13 mouse cellular contexts compared by ENCODE assay signal in genomic region chr7:16948923-16949458, GRCm38 (mm10). TPM values are rescaled to one million over a fixed set of nuclear protein-coding genes. Genes with fewer than 3 reads are reported as not detected.
DNase-seq lines count a peak whose midpoint lies in the region; ATAC-seq and TF ChIP-seq lines count a peak whose summit lies in the region.
"Had no signal": no experiment of that assay in that cellular context is flagged by ENCODE, and none has a peak within 500 bp of the region (broad histone marks: within the 10 kb centered on the region; RNA-seq: fewer than 3 reads in every experiment).

No protein-coding gene starts in this region.

- no peaks in the 10 kb centered on the region for H3K27me3 ChIP-seq in cerebellum, adult 2 months (ENCODE audit: control insufficient read depth, insufficient read depth, low read length)
- H3K27me3 ChIP-seq in midbrain, embryonic 13.5 days: peaks cover 45% of the 10 kb centered on the region
- peaks cover 75% of the 10 kb centered on the region for H3K27me3 ChIP-seq in midbrain, embryonic 10.5 days (ENCODE audit: low read depth, poor library complexity, severe bottlenecking)
- no peaks in the 10 kb centered on the region for H3K27me3 ChIP-seq in hindbrain, embryonic 15.5 days
- H3K27me3 ChIP-seq in neural tube, embryonic 15.5 days (replicated peaks): no peaks in the 10 kb centered on the region
- no peaks in the 10 kb centered on the region for H3K27me3 ChIP-seq in heart, adult 2 months (ENCODE audit: control insufficient read depth, insufficient read depth, low read length)

- no peak overlapping the region for H3K4me3 ChIP-seq in cerebellum, adult 2 months (replicated peaks; ENCODE audit: insufficient read depth, low read depth, low read length)
- peak overlapping the region; percentile 80 for H3K4me3 ChIP-seq in midbrain, embryonic 13.5 days (replicated peaks)
- H3K4me3 ChIP-seq in midbrain, embryonic 10.5 days: no peak overlapping the region
- peak overlapping the region; percentile 76 for H3K4me3 ChIP-seq in hindbrain, embryonic 15.5 days
- peak overlapping the region; percentile 68 for H3K4me3 ChIP-seq in neural tube, embryonic 15.5 days (replicated peaks)
- no peak overlapping the region for H3K4me3 ChIP-seq in heart, adult 2 months

- H3K9me3 ChIP-seq in midbrain, embryonic 13.5 days: no peaks in the 10 kb centered on the region
- H3K9me3 ChIP-seq in midbrain, embryonic 10.5 days (replicated peaks): no peaks in the 10 kb centered on the region
- H3K9me3 ChIP-seq in hindbrain, embryonic 15.5 days: no peaks in the 10 kb centered on the region
- H3K9me3 ChIP-seq in neural tube, embryonic 15.5 days (replicated peaks): no peaks in the 10 kb centered on the region

- DNase-seq in cerebellum, adult 2 months: peak in 1 of 2 experiments; percentile 45
- no peak for DNase-seq in cerebellum, adult 8-10 months
- no peak for DNase-seq in midbrain, embryonic 10.5 days (ENCODE audit: low spot score)
- no peak for DNase-seq in heart, adult 2 months
- DNase-seq in heart, postnatal 25 days (ENCODE audit: low spot score): no peak
- DNase-seq: heart, postnatal 4 days; thymus, adult 18-20 months had no signal

- TF ChIP-seq EP300 in heart, adult 2 months (IDR thresholded peaks at IDR 0.05; ENCODE audit: insufficient read depth, low read depth, low read length): no peak

- no peaks in the 10 kb centered on the region for H3K79me2 ChIP-seq in heart, adult 2 months (replicated peaks; ENCODE audit: control insufficient read depth, insufficient read depth, low read length)

- H3K4me2 ChIP-seq in midbrain, embryonic 13.5 days (replicated peaks): peak overlapping the region; percentile 95
- H3K4me2 ChIP-seq in hindbrain, embryonic 15.5 days: peak overlapping the region; percentile 90
- peak overlapping the region; percentile 93 for H3K4me2 ChIP-seq in neural tube, embryonic 15.5 days

- H3K4me1 ChIP-seq in cerebellum, adult 2 months (ENCODE audit: control insufficient read depth, insufficient read depth, low read length): peaks cover 23% of the 10 kb centered on the region; the same call in 1 of the 2 replicates
- H3K4me1 ChIP-seq in midbrain, embryonic 13.5 days (replicated peaks): peaks cover 78% of the 10 kb centered on the region
- H3K4me1 ChIP-seq in midbrain, embryonic 10.5 days: peaks cover 64% of the 10 kb centered on the region
- H3K4me1 ChIP-seq in hindbrain, embryonic 15.5 days (replicated peaks): peaks cover 74% of the 10 kb centered on the region
- peaks cover 74% of the 10 kb centered on the region for H3K4me1 ChIP-seq in neural tube, embryonic 15.5 days
- H3K4me1 ChIP-seq in heart, adult 2 months (ENCODE audit: control insufficient read depth, insufficient read depth, low read length): peaks cover 3% of the 10 kb centered on the region; the same call in 1 of the 2 replicates

- no peak for ATAC-seq in midbrain, embryonic 13.5 days
- ATAC-seq in hindbrain, embryonic 15.5 days (ENCODE audit: low FRiP score, low read depth): no peak
- no peak for ATAC-seq in neural tube, embryonic 15.5 days (ENCODE audit: low FRiP score)

- WGBS in cerebellum, adult 2 months: 56% methylated on average over 8 of the region's 8 CpGs
- WGBS in midbrain, embryonic 13.5 days: 53% methylated on average over 8 of the region's 8 CpGs
- WGBS in midbrain, embryonic 10.5 days: 49% methylated on average over 8 of the region's 8 CpGs
- whole genome bisulfite sequencing in hindbrain, embryonic 15.5 days: 49% methylated on average over 8 of the region's 8 CpGs
- WGBS in neural tube, embryonic 15.5 days: 56% methylated on average over 8 of the region's 8 CpGs
- WGBS in heart, adult 2 months: 90% methylated on average over 8 of the region's 8 CpGs

- no peak for TF ChIP-seq POLR2A in cerebellum, adult 2 months (IDR thresholded peaks at IDR 0.05; ENCODE audit: borderline replicate concordance, insufficient read depth, low read length)
- no peak for TF ChIP-seq POLR2A in heart, adult 2 months (IDR thresholded peaks at IDR 0.05; ENCODE audit: insufficient read depth, low read depth, low read length)

- peak overlapping the region; percentile 98 for H3K9ac ChIP-seq in midbrain, embryonic 13.5 days (replicated peaks)
- no peak overlapping the region for H3K9ac ChIP-seq in hindbrain, embryonic 15.5 days
- peak overlapping the region; percentile 90; the same call in 1 of the 2 replicates for H3K9ac ChIP-seq in neural tube, embryonic 15.5 days (replicated peaks)
- no peak overlapping the region for H3K9ac ChIP-seq in heart, adult 2 months (ENCODE audit: low read depth, low read length)

- TF ChIP-seq CTCF in cerebellum, adult 2 months (IDR thresholded peaks at IDR 0.05; ENCODE audit: borderline replicate concordance, insufficient read depth, low read depth, low read length): no peak
- no peak for TF ChIP-seq CTCF in heart, adult 2 months (IDR thresholded peaks at IDR 0.05)

- intact Hi-C loops in heart, adult 2 months (cut with DNase I): no loop called here
- intact Hi-C loops in heart, postnatal 25 days (cut with DNase I): loop anchor here (5.0 kb wide), 2 partner anchors 103 to 118 kb away; no protein-coding TSS in a partner anchor

- 0 out of 2 replicates have a peak, but pooled peaks cover 2% of the 10 kb centered on the region for H3K36me3 ChIP-seq in midbrain, embryonic 13.5 days
- H3K36me3 ChIP-seq in midbrain, embryonic 10.5 days: no peaks in the 10 kb centered on the region
- no peaks in the 10 kb centered on the region for H3K36me3 ChIP-seq in hindbrain, embryonic 15.5 days
- H3K36me3 ChIP-seq in neural tube, embryonic 15.5 days: no peaks in the 10 kb centered on the region; the same call in 1 of the 2 replicates
- no peaks in the 10 kb centered on the region for H3K36me3 ChIP-seq in heart, adult 2 months (ENCODE audit: control insufficient read depth, insufficient read depth, low read length)

- peak overlapping the region; percentile 17; the same call in 1 of the 2 replicates for H3K27ac ChIP-seq in cerebellum, adult 2 months (ENCODE audit: insufficient read depth, low read length)
- peak overlapping the region; percentile 80 for H3K27ac ChIP-seq in midbrain, embryonic 13.5 days
- no peak overlapping the region for H3K27ac ChIP-seq in midbrain, embryonic 10.5 days (replicated peaks)
- H3K27ac ChIP-seq in hindbrain, embryonic 15.5 days (replicated peaks): peak overlapping the region; percentile 95
- H3K27ac ChIP-seq in neural tube, embryonic 15.5 days (replicated peaks): peak overlapping the region; percentile 81
- no peak overlapping the region for H3K27ac ChIP-seq in heart, adult 2 months
- H3K27ac ChIP-seq: macrophage had no signal

RNA-seq across cellular contexts. Expression of gene Pnmal2, which starts 4.5 kb away (rescaled TPM):
- polyA plus RNA-seq in cerebellum, adult 2 months (2012; rRNA removed): 135 and 136 TPM in 2 replicates
- polyA plus RNA-seq in midbrain, embryonic 13.5 days (2015; fragmentation: Nextera tagmentation; extraction: Ambion mirVana): 119 and 120 TPM in 2 replicates
- polyA plus RNA-seq in midbrain, embryonic 10.5 days (2016; fragmentation: Nextera tagmentation; extraction: Ambion mirVana): 4.1 and 11.7 TPM in 2 replicates
- 142 and 150 TPM in 2 replicates for polyA plus RNA-seq in hindbrain, embryonic 15.5 days (2015; fragmentation: Nextera tagmentation; extraction: Ambion mirVana)
- polyA plus RNA-seq in neural tube, embryonic 15.5 days (2015; fragmentation: Nextera tagmentation; extraction: Ambion mirVana): 117 and 137 TPM in 2 replicates
- 1 to 10 TPM; 3.8 to 4.1 TPM for total RNA-seq in heart, adult 2 months (2021)
- 3.5 and 4.4 TPM in 2 replicates for polyA plus RNA-seq in heart, adult 2 months (2012; rRNA removed)
- total RNA-seq in heart, postnatal 25 days (2021): 1 to 10 TPM; 3.7 to 4.1 TPM
- polyA plus RNA-seq: macrophage had no signal

RNA-seq across cellular contexts. Expression of gene Pnmal1, which starts 10.5 kb away (rescaled TPM):
- polyA plus RNA-seq in cerebellum, adult 2 months (2012; rRNA removed): 27.4 and 29.9 TPM in 2 replicates
- polyA plus RNA-seq in midbrain, embryonic 13.5 days (2015; fragmentation: Nextera tagmentation; extraction: Ambion mirVana): 54.7 and 60.8 TPM in 2 replicates
- 9.8 and 17.4 TPM in 2 replicates for polyA plus RNA-seq in midbrain, embryonic 10.5 days (2016; fragmentation: Nextera tagmentation; extraction: Ambion mirVana)
- 52.6 and 57.5 TPM in 2 replicates for polyA plus RNA-seq in hindbrain, embryonic 15.5 days (2015; fragmentation: Nextera tagmentation; extraction: Ambion mirVana)
- 43.3 and 52.0 TPM in 2 replicates for polyA plus RNA-seq in neural tube, embryonic 15.5 days (2015; fragmentation: Nextera tagmentation; extraction: Ambion mirVana)
- total RNA-seq in heart, adult 2 months (2021): under 1 TPM in 1 of 2 experiments, not detected in 1; 0.11 TPM
- polyA plus RNA-seq in heart, adult 2 months (2012; rRNA removed): 0.06 TPM in 2 replicates
- not detected for total RNA-seq in heart, postnatal 25 days (2021)
- total RNA-seq: gastrocnemius, adult 18-20 months; heart, adult 8-10 months; heart, postnatal 4 days had no signal
- polyA plus RNA-seq: macrophage had no signal

RNA-seq across cellular contexts. Expression of gene Calm3, which starts 25.1 kb away (rescaled TPM):
- 1,355 and 1,504 TPM in 2 replicates for polyA plus RNA-seq in cerebellum, adult 2 months (2012; rRNA removed)
- polyA plus RNA-seq in midbrain, embryonic 13.5 days (2015; fragmentation: Nextera tagmentation; extraction: Ambion mirVana): 297 and 325 TPM in 2 replicates
- 174 and 180 TPM in 2 replicates for polyA plus RNA-seq in midbrain, embryonic 10.5 days (2016; fragmentation: Nextera tagmentation; extraction: Ambion mirVana)
- polyA plus RNA-seq in hindbrain, embryonic 15.5 days (2015; fragmentation: Nextera tagmentation; extraction: Ambion mirVana): 382 and 391 TPM in 2 replicates
- 336 and 404 TPM in 2 replicates for polyA plus RNA-seq in neural tube, embryonic 15.5 days (2015; fragmentation: Nextera tagmentation; extraction: Ambion mirVana)
- total RNA-seq in heart, adult 2 months (2021): 100 to 1,000 TPM; 168 to 175 TPM
- 163 and 206 TPM in 2 replicates for polyA plus RNA-seq in heart, adult 2 months (2012; rRNA removed)
- total RNA-seq in heart, postnatal 25 days (2021): 100 to 1,000 TPM; 196 to 203 TPM

RNA-seq across cellular contexts. Expression of gene Gm42372, which starts 33.9 kb away (rescaled TPM):
- 33.2 and 34.4 TPM in 2 replicates for polyA plus RNA-seq in cerebellum, adult 2 months (2012; rRNA removed)
- polyA plus RNA-seq in midbrain, embryonic 13.5 days (2015; fragmentation: Nextera tagmentation; extraction: Ambion mirVana): 3.4 and 4.3 TPM in 2 replicates
- 1.3 TPM in 2 replicates for polyA plus RNA-seq in midbrain, embryonic 10.5 days (2016; fragmentation: Nextera tagmentation; extraction: Ambion mirVana)
- 5.9 and 6.0 TPM in 2 replicates for polyA plus RNA-seq in hindbrain, embryonic 15.5 days (2015; fragmentation: Nextera tagmentation; extraction: Ambion mirVana)
- polyA plus RNA-seq in neural tube, embryonic 15.5 days (2015; fragmentation: Nextera tagmentation; extraction: Ambion mirVana): 5.7 and 6.4 TPM in 2 replicates
- not detected for total RNA-seq in heart, adult 2 months (2021)
- polyA plus RNA-seq in heart, adult 2 months (2012; rRNA removed): 0.03 TPM in 1 of 2 replicates, not detected in the other
- total RNA-seq in heart, postnatal 25 days (2021): not detected
- total RNA-seq: gastrocnemius, adult 18-20 months; heart, adult 8-10 months had no signal
- polyA plus RNA-seq: macrophage had no signal

RNA-seq across cellular contexts. Expression of gene Ptgir, which starts 42.7 kb away (rescaled TPM):
- polyA plus RNA-seq in cerebellum, adult 2 months (2012; rRNA removed): 0.11 TPM in 2 replicates
- polyA plus RNA-seq in midbrain, embryonic 13.5 days (2015; fragmentation: Nextera tagmentation; extraction: Ambion mirVana): 0.41 and 0.54 TPM in 2 replicates
- polyA plus RNA-seq in midbrain, embryonic 10.5 days (2016; fragmentation: Nextera tagmentation; extraction: Ambion mirVana): 0.17 and 0.56 TPM in 2 replicates
- polyA plus RNA-seq in hindbrain, embryonic 15.5 days (2015; fragmentation: Nextera tagmentation; extraction: Ambion mirVana): 0.13 and 0.52 TPM in 2 replicates
- polyA plus RNA-seq in neural tube, embryonic 15.5 days (2015; fragmentation: Nextera tagmentation; extraction: Ambion mirVana): 1.1 and 1.3 TPM in 2 replicates
- total RNA-seq in heart, adult 2 months (2021): 1 to 10 TPM; 1.9 to 2.9 TPM
- polyA plus RNA-seq in heart, adult 2 months (2012; rRNA removed): 5.2 and 7.4 TPM in 2 replicates
- 1 to 10 TPM; 2.1 to 3.1 TPM for total RNA-seq in heart, postnatal 25 days (2021)

Comparison
In these comparisons a context has a peak if more than half of its experiments do, and no peak if none do; other contexts are left out.
1. H3K27ac ChIP-seq: peak in cerebellum, adult 2 months (single experiment), midbrain, embryonic 13.5 days (single experiment), hindbrain, embryonic 15.5 days (single experiment) and neural tube, embryonic 15.5 days (single experiment); none in midbrain, embryonic 10.5 days (single experiment) and heart, adult 2 months (single experiment).
2. H3K4me3 ChIP-seq: peak in midbrain, embryonic 13.5 days (single experiment), hindbrain, embryonic 15.5 days (single experiment) and neural tube, embryonic 15.5 days (single experiment); none in cerebellum, adult 2 months (single experiment), midbrain, embryonic 10.5 days (single experiment) and heart, adult 2 months (single experiment).
3. H3K9ac ChIP-seq: peak in midbrain, embryonic 13.5 days (single experiment) and neural tube, embryonic 15.5 days (single experiment); none in hindbrain, embryonic 15.5 days (single experiment) and heart, adult 2 months (single experiment).
4. RNA of gene Pnmal1, which starts 10.5 kb away (polyA plus RNA-seq): 52.6 to 57.5 TPM in hindbrain, embryonic 15.5 days, 54.7 to 60.8 TPM in midbrain, embryonic 13.5 days, 43.3 to 52.0 TPM in neural tube, embryonic 15.5 days, 27.4 to 29.9 TPM in cerebellum, adult 2 months and 9.8 to 17.4 TPM in midbrain, embryonic 10.5 days; 0.06 TPM in heart, adult 2 months; every median in the first group is over 10 times any median in the second.
5. Peak in every context shown above with its lines, with median percentiles within 50 percentile points of each other: H3K4me2 ChIP-seq.